In the genomic region with DNA sequence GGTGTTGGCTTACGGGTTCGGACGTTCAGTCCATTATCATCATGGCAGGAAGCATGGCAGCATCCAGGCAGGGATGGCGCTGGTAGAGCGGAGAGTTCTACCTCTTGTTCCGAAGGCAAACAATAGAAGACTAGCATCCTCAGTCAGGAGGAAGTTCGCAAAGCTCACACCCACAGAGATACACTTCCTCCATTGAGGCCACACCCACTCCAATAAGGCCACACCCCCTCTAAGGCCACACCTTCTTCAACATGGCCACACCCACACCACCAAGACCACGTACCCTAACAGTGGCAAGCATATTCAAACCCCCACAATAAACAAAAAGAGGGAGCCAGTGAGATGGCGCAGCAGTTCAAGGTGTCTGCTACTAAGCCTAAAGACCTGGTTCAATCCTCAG, we compare ENCODE assay signal across 2 mouse cellular contexts.
TF ChIP-seq lines count a peak whose summit lies in the region.

No protein-coding gene starts in this region.

TF ChIP-seq in CH12.LX, 34 proteins besides CTCF, POLR2A, EP300 and RAD21 (continued from another document):
- TF ChIP-seq PAX5 (IDR thresholded peaks at IDR 0.05; ENCODE audit: low read length) (no peak), TBP (conservative IDR thresholded peaks at IDR 0.05; ENCODE audit: low read depth, low read length) (no peak), ELF1 (IDR thresholded peaks at IDR 0.05; ENCODE audit: low read depth, low read length) (no peak), TCF12 (IDR thresholded peaks at IDR 0.05; ENCODE audit: low read depth, low read length) (no peak)

TF ChIP-seq in MEL, 35 proteins besides CTCF, POLR2A, EP300 and RAD21 (continued from another document):
- no peak for TF ChIP-seq NRF1 (IDR thresholded peaks at IDR 0.05; ENCODE audit: insufficient read depth, low read depth, low read length, poor library complexity, severe bottlenecking)
- TF ChIP-seq SMC3 (IDR thresholded peaks at IDR 0.05; ENCODE audit: low read depth, low read length), result no peak
- TF ChIP-seq ZKSCAN1 (IDR thresholded peaks at IDR 0.05; ENCODE audit: low read depth, low read length), result no peak
- no peak for TF ChIP-seq ZNF384 (IDR thresholded peaks at IDR 0.05; ENCODE audit: low read depth, low read length)
- TF ChIP-seq USF1 (IDR thresholded peaks at IDR 0.05; ENCODE audit: low read depth, low read length), result no peak
- no peak for TF ChIP-seq MAZ (IDR thresholded peaks at IDR 0.05; ENCODE audit: low read depth, low read length)
- no peak for TF ChIP-seq BHLHE40 (IDR thresholded peaks at IDR 0.05; ENCODE audit: borderline replicate concordance, low read depth, low read length)
- TF ChIP-seq JUND (IDR thresholded peaks at IDR 0.05; ENCODE audit: low read depth, low read length), result no peak
- no peak for TF ChIP-seq KAT2A (conservative IDR thresholded peaks at IDR 0.05; ENCODE audit: low read depth, low read length)
